Mouse (Mus musculus) heart, embryonic 12.5 days (tissue): ENCODE measurements around the gene Nectin2. TPM values are rescaled to one million over a fixed set of nuclear protein-coding genes. Genes with fewer than 3 reads are reported as not detected.

Experiments used
- ATAC-seq: fragments of 200-750 bp; cut with Nextera tagmentation; 2 replicates; pipeline ENCODE4 v1.8.0; 2017; ENCODE audit warnings: moderate TSS enrichment, moderate library complexity; ENCODE audit not compliant: insufficient number of reproducible peaks, low FRiP score
- H3K27ac ChIP-seq: fragments of 300-500 bp; sonication (generic); 2 replicates; pipeline ENCODE4 v1.5.1; 2016; ENCODE audit warnings: mild to moderate bottlenecking, moderate library complexity; ENCODE audit not compliant: poor library complexity, severe bottlenecking
- H3K27me3 ChIP-seq: fragments of 300-500 bp; sonication (generic); replicated peaks from 2 replicates; pipeline ENCODE4 v1.6.1; 2016; ENCODE audit warnings: mild to moderate bottlenecking, moderate library complexity
- H3K36me3 ChIP-seq: fragments of 300-500 bp; sonication (generic); 2 replicates; pipeline ENCODE4 v1.6.1; 2016; ENCODE audit warnings: mild to moderate bottlenecking, moderate library complexity
- H3K4me1 ChIP-seq: fragments of 300-500 bp; sonication (generic); replicated peaks from 2 replicates; pipeline ENCODE4 v1.6.1; 2016; ENCODE audit warnings: mild to moderate bottlenecking
- H3K4me2 ChIP-seq: fragments of 300-500 bp; sonication (generic); 2 replicates; pipeline ENCODE4 v1.6.1; 2016; ENCODE audit warnings: mild to moderate bottlenecking, moderate library complexity
- H3K4me3 ChIP-seq: fragments of 300-500 bp; sonication (generic); 2 replicates; pipeline ENCODE4 v1.5.1; 2016; ENCODE audit warnings: mild to moderate bottlenecking
- H3K9ac ChIP-seq: fragments of 300-500 bp; sonication (generic); 2 replicates; pipeline ENCODE4 v1.6.1; 2016; ENCODE audit warnings: mild to moderate bottlenecking, moderate library complexity
- H3K9me3 ChIP-seq: fragments of 300-500 bp; sonication (generic); replicated peaks from 2 replicates; pipeline ENCODE4 v1.6.1; 2016; ENCODE audit warnings: mild to moderate bottlenecking, moderate library complexity
- WGBS: fragments of 180-500 bp; shearing (Covaris S2); methylation state at CpG from one replicate; pipeline ENCODE4 v1.1.7; 2016; 5-methylcytosine and 5-hydroxymethylcytosine counted together
- polyA plus RNA-seq: library from polyadenylated mRNA; unstranded; fragments of >200 nt; fragmentation: Nextera tagmentation; extraction: Ambion mirVana; gene quantifications from 2 replicates; pipeline ENCODE4 v1.2.1, GENCODE M21; 2016

Nectin2 gene
- polyA plus RNA-seq, 1 experiment from 2014 or later = 101 TPM

GRCm38 (mm10) chr7:19716822-19717221 is 33.5 kb downstream of the Nectin2 start:
- H3K4me3 ChIP-seq = 0 out of 2 replicates have a peak overlapping the region, but pooled peaks have one; percentile 88
- no peaks in the 10 kb centered on the region for H3K27me3 ChIP-seq
- peak overlapping the region; percentile 75; the same call in 1 of the 2 replicates for H3K4me2 ChIP-seq
- peaks cover 70% of the 10 kb centered on the region for H3K36me3 ChIP-seq
- peaks cover 23% of the 10 kb centered on the region for H3K4me1 ChIP-seq
- WGBS = 68% methylated on average over 2 of the region's 2 CpGs
- ATAC-seq = no peak
- no peak overlapping the region for H3K27ac ChIP-seq
- H3K9me3 ChIP-seq = peaks cover 14% of the 10 kb centered on the region
- 0 out of 2 replicates have a peak overlapping the region, but pooled peaks have one; percentile 0 for H3K9ac ChIP-seq

GRCm38 (mm10) chr7:19716055-19716682 is 34.1 kb downstream of the Nectin2 start:
- H3K36me3 ChIP-seq = peaks cover 70% of the 10 kb centered on the region
- ATAC-seq = no peak
- H3K4me2 ChIP-seq = peak overlapping the region; percentile 75
- peak overlapping the region; percentile 53; the same call in 1 of the 2 replicates for H3K9ac ChIP-seq
- WGBS = 8% methylated on average over 18 of the region's 18 CpGs
- peaks cover 8% of the 10 kb centered on the region for H3K9me3 ChIP-seq
- H3K27me3 ChIP-seq = no peaks in the 10 kb centered on the region
- H3K4me3 ChIP-seq = peak overlapping the region; percentile 88
- peaks cover 23% of the 10 kb centered on the region for H3K4me1 ChIP-seq
- H3K27ac ChIP-seq = peak overlapping the region; percentile 76

- peak within 1 kb of the TSS; percentile 88 for H3K4me2 ChIP-seq
- peaks cover 23% of the 10 kb centered on the region for H3K4me1 ChIP-seq
- H3K9ac ChIP-seq = peak within 1 kb of the TSS; percentile 95
- H3K9me3 ChIP-seq = peaks cover under 1% of the 10 kb centered on the region; the same call in 1 of the 2 replicates
- H3K27me3 ChIP-seq = no peaks in the 10 kb centered on the region
- 0% methylated on average over 54 of the region's 59 CpGs for WGBS
- ATAC-seq = peak; percentile 99
- H3K4me3 ChIP-seq = peak within 1 kb of the TSS; percentile 88
- peaks cover 68% of the 10 kb centered on the region for H3K36me3 ChIP-seq
- H3K27ac ChIP-seq = peak within 1 kb of the TSS; percentile 76
These were observed 34.8 kb downstream of the Nectin2 start, which contains the start of gene Tomm40 for GRCm38 (mm10) chr7:19715239-19716054. Tomm40 (minus strand) TSS chr7:19715438.

- peak overlapping the region; percentile 72 for H3K27ac ChIP-seq
- H3K4me1 ChIP-seq = peaks cover 23% of the 10 kb centered on the region
- peaks cover 68% of the 10 kb centered on the region for H3K36me3 ChIP-seq
- H3K4me2 ChIP-seq = peak overlapping the region; percentile 88
- peak; percentile 0; the same call in 1 of the 2 replicates for ATAC-seq
- H3K4me3 ChIP-seq = peak overlapping the region; percentile 88
- no peaks in the 10 kb centered on the region for H3K9me3 ChIP-seq
- under 1% methylated on average over 38 of the region's 39 CpGs for WGBS
- H3K27me3 ChIP-seq = no peaks in the 10 kb centered on the region
- peak overlapping the region; percentile 95 for H3K9ac ChIP-seq
These were observed 35.4 kb downstream of the Nectin2 start for GRCm38 (mm10) chr7:19714836-19715235.

- ATAC-seq = no peak
- Histone ChIP-seq H3K4me1 (peaks cover 23% of the 10 kb centered on the region), H3K36me3 (peaks cover 68% of the 10 kb centered on the region), H3K9ac (no peak overlapping the region), H3K4me2 (peak overlapping the region; percentile 88), H3K9me3 (no peaks in the 10 kb centered on the region), H3K4me3 (peak overlapping the region; percentile 88; the same call in 1 of the 2 replicates), H3K27me3 (no peaks in the 10 kb centered on the region), H3K27ac (no peak overlapping the region)
- 83% methylated on average over 9 of the region's 9 CpGs for WGBS
These were observed 36.7 kb downstream of the Nectin2 start for GRCm38 (mm10) chr7:19713598-19713997.

- no peaks in the 10 kb centered on the region for H3K9me3 ChIP-seq
- no peak overlapping the region for H3K4me2 ChIP-seq
- H3K27me3 ChIP-seq = no peaks in the 10 kb centered on the region
- no peak for ATAC-seq
- H3K9ac ChIP-seq = no peak overlapping the region
- peaks cover 67% of the 10 kb centered on the region for H3K36me3 ChIP-seq
- no peak overlapping the region for H3K4me3 ChIP-seq
- no peak overlapping the region for H3K27ac ChIP-seq
- 48% methylated on average over 4 of the region's 4 CpGs for WGBS
- H3K4me1 ChIP-seq = peaks cover 23% of the 10 kb centered on the region
These were observed 37.1 kb downstream of the Nectin2 start for GRCm38 (mm10) chr7:19713196-19713595.

GRCm38 (mm10) chr7:19712414-19712813 is 37.9 kb downstream of the Nectin2 start:
- WGBS = 78% methylated on average over 4 of the region's 4 CpGs
- ATAC-seq = no peak
- H3K36me3 ChIP-seq = peaks cover 68% of the 10 kb centered on the region

GRCm38 (mm10) chr7:19710650-19711049 is 39.6 kb downstream of the Nectin2 start:
- no peak overlapping the region for H3K4me2 ChIP-seq
- H3K9ac ChIP-seq = no peak overlapping the region
- H3K27me3 ChIP-seq = no peaks in the 10 kb centered on the region
- WGBS = 93% methylated on average over 10 of the region's 10 CpGs
- no peak overlapping the region for H3K27ac ChIP-seq
- no peak overlapping the region for H3K4me3 ChIP-seq
- H3K36me3 ChIP-seq = peaks cover 75% of the 10 kb centered on the region
- no peaks in the 10 kb centered on the region for H3K9me3 ChIP-seq
- H3K4me1 ChIP-seq = peaks cover 19% of the 10 kb centered on the region
- ATAC-seq = no peak

More at GRCm38 (mm10) chr7:19712414-19712813, 37.9 kb downstream of the Nectin2 start:
- Histone ChIP-seq H3K4me3 (no peak overlapping the region), H3K4me1 (peaks cover 23% of the 10 kb centered on the region), H3K9ac (no peak overlapping the region), H3K27me3 (no peaks in the 10 kb centered on the region), H3K4me2 (no peak overlapping the region), H3K27ac (no peak overlapping the region), H3K9me3 (no peaks in the 10 kb centered on the region)

- no peak overlapping the region for H3K27ac ChIP-seq
- no peaks in the 10 kb centered on the region for H3K27me3 ChIP-seq
- no peak for ATAC-seq
- peaks cover 18% of the 10 kb centered on the region for H3K4me1 ChIP-seq
- 92% methylated on average over 7 of the region's 7 CpGs for WGBS
- H3K4me2 ChIP-seq = no peak overlapping the region
- H3K9ac ChIP-seq = no peak overlapping the region
- H3K36me3 ChIP-seq = peaks cover 78% of the 10 kb centered on the region
- H3K4me3 ChIP-seq = no peak overlapping the region
- no peaks in the 10 kb centered on the region for H3K9me3 ChIP-seq
These were observed 45.0 kb downstream of the Nectin2 start for GRCm38 (mm10) chr7:19705271-19705670.

GRCm38 (mm10) chr7:19704475-19704874 is 45.8 kb downstream of the Nectin2 start:
- 87% methylated on average over 4 of the region's 4 CpGs for WGBS
- no peak overlapping the region for H3K4me2 ChIP-seq
- H3K4me3 ChIP-seq = no peak overlapping the region
- peaks cover 72% of the 10 kb centered on the region for H3K36me3 ChIP-seq
- no peak overlapping the region for H3K27ac ChIP-seq
- no peak for ATAC-seq
- H3K4me1 ChIP-seq = peaks cover 21% of the 10 kb centered on the region
- H3K9ac ChIP-seq = no peak overlapping the region
- no peaks in the 10 kb centered on the region for H3K9me3 ChIP-seq
- H3K27me3 ChIP-seq = no peaks in the 10 kb centered on the region
